Mouse (Mus musculus) embryo, embryonic 9.5 days (tissue): ENCODE measurements around the gene 1700018B08Rik.

Source experiments
- DNase-seq: peaks from one replicate; pipeline ENCODE4 v3.0.0-alpha.2; 2017; ENCODE audit errors: extremely low spot score

The 1700018B08Rik gene

GRCm38 (mm10) chr8:121562941-121563351, 18.8 kb upstream of the 1700018B08Rik start:
- no peak for DNase-seq

- DNase-seq: no peak
Measured at GRCm38 (mm10) chr8:121561636-121562345, 17.7 kb upstream of the 1700018B08Rik start.

- no peak for DNase-seq
Measured at GRCm38 (mm10) chr8:121560432-121561100, 16.4 kb upstream of the 1700018B08Rik start.

DNA sequence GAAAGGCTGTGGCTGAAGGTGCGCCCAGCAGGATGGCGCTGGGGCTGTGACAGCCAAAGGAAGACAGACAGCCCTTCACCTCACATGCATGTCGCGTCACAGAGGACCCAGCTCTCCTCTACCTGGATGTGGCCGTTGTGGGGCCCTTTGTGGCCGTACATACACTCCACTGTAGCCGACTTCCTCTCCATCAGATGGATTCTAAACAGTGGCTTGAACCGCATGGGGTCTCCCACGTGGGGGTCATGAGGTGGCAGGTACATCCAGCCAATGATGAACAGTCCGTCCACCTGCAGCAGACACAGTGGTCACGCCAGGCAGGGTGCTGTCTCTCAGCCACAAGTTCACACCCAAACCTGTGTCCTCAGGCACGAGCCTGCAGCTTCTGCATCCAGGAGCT, 15.7 kb upstream of the 1700018B08Rik start:
- no peak for DNase-seq

GRCm38 (mm10) chr8:121558538-121558937, 14.4 kb upstream of the 1700018B08Rik start:
- DNase-seq: no peak

GRCm38 (mm10) chr8:121557746-121558145, 13.6 kb upstream of the 1700018B08Rik start:
- no peak for DNase-seq

DNA sequence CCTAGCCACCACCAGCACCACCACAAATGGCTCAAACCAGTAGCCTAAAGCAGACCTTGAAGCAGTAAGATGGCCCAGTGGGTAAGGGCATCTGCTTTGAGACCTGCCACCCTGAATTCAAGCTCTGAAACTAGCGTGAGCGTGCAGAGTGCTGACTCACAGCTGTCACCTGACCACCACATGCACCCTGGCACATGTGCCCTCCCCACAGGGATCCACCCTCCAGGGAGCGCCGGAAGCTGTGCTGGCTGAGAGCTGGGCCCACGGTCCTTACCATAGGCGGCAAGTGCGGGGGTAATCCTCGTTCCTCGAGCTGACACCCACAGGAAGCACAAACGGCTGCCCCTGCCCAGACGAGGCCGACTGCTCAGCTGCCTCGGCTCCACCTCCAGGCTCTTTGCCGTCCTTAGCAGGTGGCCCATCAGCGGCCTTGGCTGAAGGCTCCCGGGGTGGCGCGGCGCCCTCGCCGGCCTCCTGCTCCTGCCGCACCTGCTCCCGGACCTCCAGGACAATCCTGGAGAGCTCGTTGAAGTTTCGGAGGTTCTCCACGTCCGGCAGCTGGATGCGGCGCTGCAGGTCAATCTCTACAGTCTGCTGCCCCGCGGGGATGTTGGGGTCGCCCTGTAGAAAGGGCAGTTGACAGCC, 9.8 kb upstream of the 1700018B08Rik start:
- no peak for DNase-seq

DNA sequence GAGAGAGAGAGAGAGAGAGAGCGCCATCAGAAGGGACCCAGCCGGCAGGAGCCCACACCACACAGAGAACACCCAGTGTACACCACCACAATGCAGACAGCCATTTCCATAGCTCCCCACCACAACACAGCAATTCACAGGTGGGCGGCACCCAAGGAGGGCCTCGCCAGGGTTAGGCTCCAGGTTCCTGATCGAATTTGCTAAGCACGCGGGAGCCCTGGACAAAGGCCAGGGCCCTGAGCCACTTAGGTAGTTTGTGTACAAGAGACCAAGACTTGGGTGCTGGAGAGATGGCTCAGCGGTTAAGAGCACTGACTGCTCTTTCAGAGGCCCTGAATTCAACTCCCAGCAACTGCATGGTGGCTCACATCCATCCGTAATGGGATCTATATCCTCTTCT, 8.4 kb upstream of the 1700018B08Rik start:
- no peak for DNase-seq

GRCm38 (mm10) chr8:121551065-121551985, 7.2 kb upstream of the 1700018B08Rik start:
- no peak for DNase-seq

GRCm38 (mm10) chr8:121550056-121550455, 5.9 kb upstream of the 1700018B08Rik start:
- no peak for DNase-seq

DNA sequence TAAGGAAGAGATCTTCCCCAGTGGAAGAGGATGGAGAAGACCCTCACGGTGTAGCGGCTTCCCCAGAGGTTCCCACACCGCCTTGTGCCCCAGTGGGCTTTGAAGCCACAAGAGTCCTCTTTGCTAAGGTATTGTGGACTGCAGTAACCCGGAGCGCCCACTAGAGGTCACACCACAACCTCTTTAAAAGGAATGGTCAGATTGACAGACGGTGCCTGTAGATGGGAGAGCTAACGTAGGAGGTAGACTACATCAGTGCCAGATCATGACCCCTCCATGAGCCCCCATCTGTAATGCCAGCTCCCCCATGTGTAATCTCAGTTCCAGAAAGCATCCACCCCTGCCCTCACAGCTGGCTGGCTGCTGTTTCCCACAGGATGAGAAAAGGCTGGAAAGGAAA, 3.0 kb upstream of the 1700018B08Rik start:
- peak; percentile 69 for DNase-seq

DNA sequence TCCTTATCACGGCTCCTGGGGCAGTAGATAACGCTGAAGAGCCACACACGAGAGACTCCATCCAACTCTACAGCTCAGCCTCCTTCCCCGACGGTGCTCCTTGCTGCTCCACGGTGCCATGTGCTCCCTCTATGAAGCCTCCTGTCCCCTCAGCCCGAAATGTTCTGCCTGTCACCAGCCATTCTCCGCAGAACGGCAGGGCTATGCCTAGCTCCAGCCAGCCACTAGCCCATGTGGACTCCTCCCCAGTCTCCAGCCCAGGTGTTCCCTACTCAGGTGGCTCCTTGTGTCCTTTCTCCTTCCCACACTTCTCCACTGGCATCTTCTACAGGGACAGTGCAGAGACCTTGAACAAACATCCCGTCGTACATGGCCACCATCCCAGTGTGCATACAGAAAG, 816 bp upstream of the 1700018B08Rik start:
- DNase-seq: no peak

DNA sequence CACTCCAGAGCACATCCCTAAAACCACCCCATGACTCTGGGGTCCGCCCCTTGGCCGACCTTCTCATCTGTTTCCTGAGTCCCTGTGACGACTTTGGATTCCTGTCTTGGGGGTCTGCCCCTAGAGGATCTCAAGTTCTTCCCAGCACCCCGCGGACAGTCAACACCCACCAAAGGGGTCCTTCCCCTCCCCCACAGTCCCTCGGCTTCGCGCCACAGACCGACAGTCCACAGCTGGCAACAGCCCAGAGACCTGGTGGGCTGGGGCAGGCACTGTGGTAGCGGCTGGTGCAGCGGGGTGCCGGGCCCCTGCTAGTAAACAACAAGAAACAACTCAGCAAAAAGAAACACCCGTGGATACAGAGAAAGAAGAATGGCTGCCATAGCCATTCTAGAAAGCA, 1.2 kb downstream of the 1700018B08Rik start:
- DNase-seq: no peak

GRCm38 (mm10) chr8:121541862-121542261, 2.3 kb downstream of the 1700018B08Rik start:
- DNase-seq: no peak

DNA sequence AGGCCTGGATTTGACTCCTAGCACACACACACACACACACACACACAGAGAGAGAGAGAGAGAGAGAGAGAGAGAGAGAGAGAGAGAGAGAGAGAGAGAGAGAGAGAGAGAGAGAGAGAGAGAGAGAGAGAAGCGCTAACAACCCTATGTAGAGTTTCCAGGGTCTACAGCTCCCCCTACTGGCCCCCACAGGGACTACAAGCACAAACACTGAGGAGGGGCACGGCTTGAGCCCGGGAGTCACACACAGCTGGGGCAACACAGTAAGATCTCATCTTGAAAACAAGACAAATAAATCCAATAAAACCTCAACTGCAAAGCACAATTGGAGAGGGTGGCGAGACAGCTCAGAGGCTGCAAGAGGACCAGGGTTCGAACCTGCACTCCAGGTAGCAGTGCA, 11.7 kb downstream of the 1700018B08Rik start:
- DNase-seq: peak; percentile 62

DNA sequence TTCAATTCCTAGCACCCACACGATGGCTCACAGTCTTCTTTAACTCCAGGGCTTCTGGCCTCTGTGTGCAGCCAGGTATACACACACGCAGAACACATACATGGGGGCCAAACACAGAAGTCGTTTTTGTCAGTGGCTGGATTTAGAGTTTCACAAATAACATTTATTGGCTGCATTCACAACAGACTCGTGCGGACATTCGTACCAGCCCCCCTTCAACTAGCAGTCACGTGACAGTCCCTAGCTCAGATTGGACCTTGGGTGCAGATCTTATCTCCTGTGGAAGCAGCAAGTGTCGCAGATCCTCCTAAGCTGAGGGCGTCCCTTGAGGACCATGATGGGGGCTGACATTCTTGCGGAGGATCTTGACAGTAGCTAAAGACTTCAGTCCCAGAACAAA, 13.5 kb downstream of the 1700018B08Rik start:
- no peak for DNase-seq

- DNase-seq: no peak
Measured at GRCm38 (mm10) chr8:121528790-121529189, 15.3 kb downstream of the 1700018B08Rik start.

- DNase-seq: no peak
Measured at GRCm38 (mm10) chr8:121527751-121528150, 16.4 kb downstream of the 1700018B08Rik start.

GRCm38 (mm10) chr8:121526811-121527550, 17.1 kb downstream of the 1700018B08Rik start:
- DNase-seq: no peak

DNA sequence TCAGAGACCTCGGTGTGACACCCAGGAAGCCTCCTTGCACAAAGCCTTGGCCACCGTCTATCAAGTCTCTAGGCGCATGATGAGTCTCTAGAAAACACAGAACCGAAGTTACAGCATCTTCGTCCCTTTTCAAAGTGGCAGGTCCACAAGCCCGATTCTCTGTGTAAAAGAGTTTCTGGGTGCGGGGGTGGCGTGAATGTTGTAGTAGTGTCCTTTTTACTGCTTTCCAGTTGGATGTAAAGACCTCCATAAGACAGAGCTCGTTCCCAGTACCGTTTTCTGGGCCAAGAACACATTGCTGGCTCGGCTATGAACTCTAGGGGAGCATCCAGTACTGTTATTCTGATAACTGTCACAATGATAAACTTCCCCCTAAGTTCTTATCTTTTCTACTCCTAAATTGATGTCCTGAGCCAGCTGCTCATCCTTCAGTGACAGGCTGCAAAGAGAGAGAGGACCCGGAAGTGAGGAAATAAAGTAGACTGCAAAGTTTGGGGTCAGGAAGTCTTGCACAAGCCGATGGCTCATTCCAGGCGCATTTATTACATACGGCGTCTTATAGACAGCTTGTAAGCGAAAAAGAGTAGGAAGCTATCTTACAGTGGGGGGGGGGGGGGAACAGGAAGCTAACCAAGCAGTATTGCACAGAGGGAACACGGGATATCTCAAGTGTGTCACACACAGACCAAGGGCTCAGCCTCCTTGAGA, 18.9 kb downstream of the 1700018B08Rik start:
- no peak for DNase-seq
